Mouse (Mus musculus): ENCODE results near the gene Lamp2. TPM values are rescaled to one million over a fixed set of nuclear protein-coding genes. Genes with fewer than 3 reads are reported as not detected.
A peak's percentile ranks its signal among the peaks of the same experiment; 100 is the strongest.

Lamp2 gene
- total and polyA plus RNA-seq, 2 experiments from 2014 or later: 113 to 135 TPM

DNA sequence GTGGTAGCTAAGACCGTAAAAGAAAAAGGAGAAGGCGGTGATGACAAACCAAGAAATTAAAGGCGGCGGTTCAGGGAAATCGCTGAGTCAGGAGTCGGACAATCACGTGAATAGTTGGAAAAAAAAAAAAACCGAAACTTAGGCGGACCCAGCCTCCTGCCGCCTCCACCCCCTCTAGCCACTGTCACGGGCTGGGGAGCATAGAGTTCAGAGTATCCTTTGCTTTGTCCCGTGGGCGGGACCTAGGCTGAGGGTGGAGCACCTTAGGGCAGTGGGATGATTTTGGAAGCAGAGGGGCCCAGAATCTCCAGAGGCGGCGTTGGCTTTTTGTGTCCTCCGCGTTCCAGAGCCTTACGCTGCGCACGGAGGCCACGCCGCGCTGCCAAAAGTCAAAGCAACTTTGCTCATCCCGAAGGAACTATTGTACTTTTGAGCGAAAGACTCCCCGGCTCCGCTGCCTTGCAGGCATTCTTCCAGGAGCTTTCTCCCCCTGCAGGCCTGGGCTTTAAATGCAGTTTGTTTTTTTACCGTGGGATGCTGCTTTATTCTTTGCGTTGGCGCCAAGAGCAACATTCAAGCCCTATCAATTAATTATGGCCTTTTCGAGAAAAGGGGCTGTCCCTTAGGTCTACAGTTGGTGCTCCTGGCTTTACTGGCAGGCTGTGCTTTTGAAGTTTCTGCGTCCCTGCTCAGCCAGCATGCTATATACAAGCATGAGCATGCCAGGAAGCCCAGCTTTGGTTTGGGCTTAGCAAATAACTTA is 17.5 kb upstream of the Lamp2 start:
- WGBS: 8% methylated on average over 32 of the region's 32 CpGs
- H3K36me3 ChIP-seq (replicated peaks; ENCODE audit: control insufficient read depth, insufficient read depth, low read length): no peaks in the 10 kb centered on the region
- ATAC-seq (ENCODE audit: insufficient read depth, low read depth) (peak; percentile 98), DNase-seq (ENCODE audit: low spot score) (peak; percentile 86)
- 0 out of 2 replicates have a peak overlapping the region, but pooled peaks have one; percentile 31 for H3K9ac ChIP-seq (replicated peaks; ENCODE audit: low read depth, low read length)
- no peak; the same call in 1 of the 2 replicates for TF ChIP-seq EP300 (IDR thresholded peaks at IDR 0.05; ENCODE audit: low read depth)
- TF ChIP-seq CTCF (IDR thresholded peaks at IDR 0.05; ENCODE audit: low read depth): peak; percentile 51
- no peaks in the 10 kb centered on the region for H3K27me3 ChIP-seq (ENCODE audit: control insufficient read depth, insufficient read depth, low read length)
- H3K9me3 ChIP-seq (replicated peaks; ENCODE audit: control insufficient read depth, low read length): no peaks in the 10 kb centered on the region
- H3K4me3 ChIP-seq (ENCODE audit: low read depth, low read length): peak overlapping the region; percentile 53
- no peaks in the 10 kb centered on the region for H3K4me1 ChIP-seq (ENCODE audit: control insufficient read depth, insufficient read depth)
- H3K4me2 ChIP-seq (ENCODE audit: low read depth, low read length): peak overlapping the region; percentile 52
- peak overlapping the region; percentile 95 for H3K27ac ChIP-seq (ENCODE audit: low read depth)

- no peaks in the 10 kb centered on the region for H3K36me3 ChIP-seq (replicated peaks; ENCODE audit: control insufficient read depth, insufficient read depth, low read length)
- no peak overlapping the region for H3K9ac ChIP-seq (replicated peaks; ENCODE audit: low read depth, low read length)
- no peak; the same call in 1 of the 2 replicates for TF ChIP-seq EP300 (IDR thresholded peaks at IDR 0.05; ENCODE audit: low read depth)
- no peak for TF ChIP-seq CTCF (IDR thresholded peaks at IDR 0.05; ENCODE audit: low read depth)
- no peaks in the 10 kb centered on the region for H3K9me3 ChIP-seq (replicated peaks; ENCODE audit: control insufficient read depth, low read length)
- H3K4me3 ChIP-seq (ENCODE audit: low read depth, low read length): peak overlapping the region; percentile 53
- DNase-seq (ENCODE audit: low spot score) (peak; percentile 64), ATAC-seq (ENCODE audit: insufficient read depth, low read depth) (peak; percentile 84)
- 13% methylated on average over 10 of the region's 10 CpGs for WGBS
- H3K27ac ChIP-seq (ENCODE audit: low read depth): peak overlapping the region; percentile 95
- no peaks in the 10 kb centered on the region for H3K4me1 ChIP-seq (ENCODE audit: control insufficient read depth, insufficient read depth)
- H3K4me2 ChIP-seq (ENCODE audit: low read depth, low read length): no peak overlapping the region
- no peaks in the 10 kb centered on the region for H3K27me3 ChIP-seq (ENCODE audit: control insufficient read depth, insufficient read depth, low read length)
Observed at GRCm38 (mm10) chrX:38473164-38473536, 16.9 kb upstream of the Lamp2 start.

DNA sequence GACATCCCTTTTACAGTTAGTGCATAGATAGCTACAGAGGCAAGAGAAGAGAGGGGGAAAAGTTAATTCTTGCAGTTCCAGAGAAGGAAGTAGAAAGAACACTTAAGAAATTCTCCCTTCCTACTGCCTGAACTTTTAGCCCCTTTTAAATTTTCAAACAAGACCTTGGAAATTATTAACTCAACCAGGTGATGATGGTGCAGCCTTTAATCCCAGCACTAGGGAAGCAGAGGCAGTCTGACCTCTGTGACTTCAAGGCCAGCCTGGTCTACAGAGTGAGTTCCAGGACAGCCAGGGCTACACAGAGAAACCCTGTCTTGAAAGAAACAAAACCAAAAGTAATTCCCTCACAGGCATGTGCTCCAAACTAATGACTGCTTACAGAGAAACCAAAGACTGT is 10.0 kb upstream of the Lamp2 start:
- Histone ChIP-seq H3K9ac (replicated peaks; ENCODE audit: low read depth, low read length) (no peak overlapping the region), H3K4me1 (ENCODE audit: control insufficient read depth, insufficient read depth) (no peaks in the 10 kb centered on the region), H3K4me3 (ENCODE audit: low read depth, low read length) (no peak overlapping the region), H3K27ac (ENCODE audit: low read depth) (no peak overlapping the region), H3K36me3 (replicated peaks; ENCODE audit: control insufficient read depth, insufficient read depth, low read length) (no peaks in the 10 kb centered on the region), H3K27me3 (ENCODE audit: control insufficient read depth, insufficient read depth, low read length) (no peaks in the 10 kb centered on the region), H3K4me2 (ENCODE audit: low read depth, low read length) (no peak overlapping the region), H3K9me3 (replicated peaks; ENCODE audit: control insufficient read depth, low read length) (no peaks in the 10 kb centered on the region)
- TF ChIP-seq EP300 (IDR thresholded peaks at IDR 0.05; ENCODE audit: low read depth): no peak
- no peak for TF ChIP-seq CTCF (IDR thresholded peaks at IDR 0.05; ENCODE audit: low read depth)
- ATAC-seq (ENCODE audit: insufficient read depth, low read depth): no peak
- DNase-seq (ENCODE audit: low spot score): no peak

- Histone ChIP-seq H3K4me1 (ENCODE audit: control insufficient read depth, insufficient read depth) (no peaks in the 10 kb centered on the region), H3K4me3 (ENCODE audit: low read depth, low read length) (no peak overlapping the region), H3K4me2 (ENCODE audit: low read depth, low read length) (no peak overlapping the region), H3K9ac (replicated peaks; ENCODE audit: low read depth, low read length) (no peak overlapping the region), H3K27ac (ENCODE audit: low read depth) (no peak overlapping the region), H3K36me3 (replicated peaks; ENCODE audit: control insufficient read depth, insufficient read depth, low read length) (no peaks in the 10 kb centered on the region), H3K27me3 (ENCODE audit: control insufficient read depth, insufficient read depth, low read length) (no peaks in the 10 kb centered on the region), H3K9me3 (replicated peaks; ENCODE audit: control insufficient read depth, low read length) (no peaks in the 10 kb centered on the region)
- no peak for ATAC-seq (ENCODE audit: insufficient read depth, low read depth)
- TF ChIP-seq CTCF (IDR thresholded peaks at IDR 0.05; ENCODE audit: low read depth) (no peak), EP300 (IDR thresholded peaks at IDR 0.05; ENCODE audit: low read depth) (no peak)
- WGBS: 89% methylated on average over 2 of the region's 2 CpGs
- DNase-seq (ENCODE audit: low spot score): no peak
Observed at GRCm38 (mm10) chrX:38463160-38463559, 6.9 kb upstream of the Lamp2 start.

DNA sequence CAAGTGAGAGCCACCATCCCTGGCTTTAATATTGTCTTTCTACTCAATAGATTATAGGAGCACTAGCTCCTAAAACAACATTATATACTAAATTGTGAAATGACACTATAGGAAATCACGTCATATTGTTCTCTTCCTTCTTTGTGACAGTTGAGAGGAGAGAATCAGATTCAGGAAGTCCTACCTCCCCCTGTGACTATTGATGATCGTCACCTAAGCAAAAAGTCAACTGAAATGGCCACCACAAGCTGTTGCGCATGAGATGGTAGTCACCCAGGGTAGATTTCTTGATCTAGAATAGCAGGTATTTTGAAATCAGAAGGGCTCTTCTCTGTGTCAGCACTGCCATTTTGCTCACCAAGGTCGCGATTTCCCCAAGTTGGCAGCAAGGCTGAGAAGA is 5.8 kb upstream of the Lamp2 start:
- Histone ChIP-seq H3K4me2 (ENCODE audit: low read depth, low read length) (no peak overlapping the region), H3K27ac (ENCODE audit: low read depth) (no peak overlapping the region), H3K36me3 (replicated peaks; ENCODE audit: control insufficient read depth, insufficient read depth, low read length) (no peaks in the 10 kb centered on the region), H3K4me1 (ENCODE audit: control insufficient read depth, insufficient read depth) (no peaks in the 10 kb centered on the region), H3K4me3 (ENCODE audit: low read depth, low read length) (no peak overlapping the region), H3K9me3 (replicated peaks; ENCODE audit: control insufficient read depth, low read length) (no peaks in the 10 kb centered on the region), H3K9ac (replicated peaks; ENCODE audit: low read depth, low read length) (no peak overlapping the region), H3K27me3 (ENCODE audit: control insufficient read depth, insufficient read depth, low read length) (no peaks in the 10 kb centered on the region)
- TF ChIP-seq EP300 (IDR thresholded peaks at IDR 0.05; ENCODE audit: low read depth) (no peak), CTCF (IDR thresholded peaks at IDR 0.05; ENCODE audit: low read depth) (no peak)
- DNase-seq (ENCODE audit: low spot score) (no peak), ATAC-seq (ENCODE audit: insufficient read depth, low read depth) (no peak)
- 67% methylated on average over 5 of the region's 5 CpGs for WGBS

DNA sequence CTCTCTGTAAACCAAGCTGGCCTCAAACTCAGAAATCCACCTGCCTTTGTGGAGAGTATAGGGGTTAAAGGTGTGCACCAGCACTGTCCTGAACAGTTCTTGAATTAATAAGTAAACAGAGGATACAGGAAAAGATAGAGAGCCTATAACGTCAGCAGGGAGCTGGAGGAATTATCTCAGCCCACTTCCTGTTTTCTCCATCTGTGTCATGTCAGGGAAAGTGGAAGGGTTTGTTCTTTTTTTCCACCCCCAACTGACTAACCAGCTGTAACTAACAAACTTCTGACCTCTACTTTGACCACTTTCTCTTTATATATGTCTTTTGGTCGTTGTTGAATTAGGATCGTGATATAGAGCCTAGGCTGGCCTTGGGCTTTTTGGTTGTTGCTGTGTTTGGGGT is 4.6 kb upstream of the Lamp2 start:
- Histone ChIP-seq H3K4me3 (ENCODE audit: low read depth, low read length) (no peak overlapping the region), H3K9ac (replicated peaks; ENCODE audit: low read depth, low read length) (no peak overlapping the region), H3K4me1 (ENCODE audit: control insufficient read depth, insufficient read depth) (no peaks in the 10 kb centered on the region), H3K4me2 (ENCODE audit: low read depth, low read length) (no peak overlapping the region), H3K27me3 (ENCODE audit: control insufficient read depth, insufficient read depth, low read length) (no peaks in the 10 kb centered on the region), H3K9me3 (replicated peaks; ENCODE audit: control insufficient read depth, low read length) (no peaks in the 10 kb centered on the region), H3K27ac (ENCODE audit: low read depth) (peak overlapping the region; percentile 53), H3K36me3 (replicated peaks; ENCODE audit: control insufficient read depth, insufficient read depth, low read length) (no peaks in the 10 kb centered on the region)
- TF ChIP-seq CTCF (IDR thresholded peaks at IDR 0.05; ENCODE audit: low read depth) (no peak), EP300 (IDR thresholded peaks at IDR 0.05; ENCODE audit: low read depth) (no peak)
- DNase-seq (ENCODE audit: low spot score) (peak; percentile 31), ATAC-seq (ENCODE audit: insufficient read depth, low read depth) (peak; percentile 28; the same call in 1 of the 2 replicates)
- 44% methylated on average over 3 of the region's 3 CpGs for WGBS

All from heart, postnatal 0 days (tissue).